Mouse (Mus musculus): ENCODE results near the gene Clmp.
"Not testable (repeated sequence)": the region's sequence is repeated elsewhere in the genome, so short reads cannot be mapped to it uniquely, and the experiment has no call there.

The Clmp gene

GRCm38 (mm10) chr9:40801614-40802532 is 116.1 kb downstream of the Clmp start:
- DNase-seq (ENCODE audit: low spot score in 2 of 2), result not testable (repeated sequence)

- DNase-seq (ENCODE audit: low spot score in 2 of 2), result not testable (repeated sequence)
Measured at GRCm38 (mm10) chr9:40802533-40802875, 116.7 kb downstream of the Clmp start.

- DNase-seq (ENCODE audit: low spot score in 2 of 2), result not testable (repeated sequence)
Measured at GRCm38 (mm10) chr9:40804576-40804975, 118.8 kb downstream of the Clmp start.

DNA sequence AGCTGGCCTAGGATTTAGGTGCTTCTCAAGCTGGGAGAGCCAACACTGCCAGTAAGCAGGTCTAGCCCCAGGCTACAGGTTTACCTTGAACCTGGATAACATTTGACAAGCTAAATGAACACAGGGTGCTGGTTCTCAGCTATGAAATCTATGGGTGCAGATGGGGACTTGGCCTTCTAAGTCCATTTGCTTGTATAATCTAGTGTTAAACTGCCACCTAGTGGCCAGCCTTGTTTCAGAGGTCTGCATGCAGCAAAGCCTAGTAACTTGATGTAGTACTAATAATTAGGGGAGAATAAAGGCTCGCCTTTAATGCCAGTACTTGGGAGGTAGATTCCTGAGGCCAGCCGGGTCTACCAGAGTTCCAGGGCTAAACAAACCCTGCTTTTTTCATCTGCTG is 119.5 kb downstream of the Clmp start:
- peak in 1 of 2 experiments; percentile 83 for DNase-seq (ENCODE audit: low spot score in 2 of 2)

DNA sequence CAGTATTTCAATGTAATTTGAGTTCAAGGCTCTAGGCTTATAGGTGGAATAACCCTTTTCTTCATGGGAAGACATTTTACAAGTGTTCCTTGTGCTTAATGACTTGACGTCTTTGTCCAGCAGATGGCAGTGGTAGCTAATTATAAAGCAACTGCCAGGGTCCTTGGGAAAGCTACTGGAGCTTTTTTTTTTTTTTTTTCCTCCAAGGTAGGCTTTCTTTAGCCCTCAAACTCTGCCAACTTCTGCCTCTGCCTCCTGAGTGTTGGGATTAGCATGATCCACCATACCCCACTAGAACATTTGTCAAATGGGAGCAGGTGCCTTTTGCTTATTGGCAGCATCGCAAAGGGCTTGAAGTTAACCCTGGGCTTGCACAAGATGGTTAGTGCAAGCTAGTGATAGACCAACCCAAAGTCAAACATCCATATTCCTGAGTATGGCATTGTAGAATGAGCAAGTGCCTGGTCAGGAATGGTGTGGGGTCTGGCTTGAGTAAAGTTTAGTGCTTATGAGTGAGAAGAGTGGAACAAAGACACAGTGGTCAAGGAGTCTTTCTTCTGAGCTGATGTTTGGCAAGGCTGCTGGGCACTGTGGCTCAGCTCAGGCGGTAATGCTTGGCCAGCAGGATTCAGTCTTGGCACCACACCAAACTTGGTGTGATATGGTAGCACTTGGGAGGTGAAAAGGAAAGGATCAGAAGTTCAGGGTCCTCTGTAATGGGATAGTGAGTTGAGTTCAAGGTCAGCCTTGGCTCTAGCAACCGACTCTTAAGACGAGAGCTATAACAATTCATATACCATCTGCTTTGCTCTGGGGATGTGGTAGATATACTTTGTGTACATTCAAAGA is 120.9 kb downstream of the Clmp start:
- DNase-seq (ENCODE audit: low spot score in 2 of 2), result no peak

- DNase-seq (ENCODE audit: low spot score in 2 of 2), result no peak
Measured at GRCm38 (mm10) chr9:40807289-40807920, 121.6 kb downstream of the Clmp start.

- no peak for DNase-seq (ENCODE audit: low spot score in 2 of 2)
Measured at GRCm38 (mm10) chr9:40808061-40808906, 122.5 kb downstream of the Clmp start.

DNA sequence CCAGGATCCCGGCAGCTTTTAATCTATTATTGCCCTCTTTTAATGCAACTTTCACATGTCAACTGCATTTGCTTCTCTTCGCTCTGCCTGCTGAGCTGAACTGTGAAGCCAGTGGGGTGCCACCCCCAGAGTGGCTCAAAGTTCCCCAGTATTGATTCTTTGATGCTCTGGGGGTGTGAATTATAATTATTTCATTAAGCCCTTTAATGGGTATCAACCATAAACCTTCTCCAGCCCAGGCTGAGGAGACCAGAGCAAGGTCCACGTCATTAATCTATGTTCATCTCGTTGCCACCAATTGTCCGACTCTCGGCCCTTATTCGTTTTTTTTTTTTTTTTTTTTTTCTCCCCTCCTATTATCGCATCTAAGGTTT is 123.1 kb downstream of the Clmp start:
- DNase-seq (ENCODE audit: low spot score in 2 of 2), result no peak

- no peak for DNase-seq (ENCODE audit: low spot score in 2 of 2)
Measured at GRCm38 (mm10) chr9:40811860-40812259, 126.1 kb downstream of the Clmp start.

DNA sequence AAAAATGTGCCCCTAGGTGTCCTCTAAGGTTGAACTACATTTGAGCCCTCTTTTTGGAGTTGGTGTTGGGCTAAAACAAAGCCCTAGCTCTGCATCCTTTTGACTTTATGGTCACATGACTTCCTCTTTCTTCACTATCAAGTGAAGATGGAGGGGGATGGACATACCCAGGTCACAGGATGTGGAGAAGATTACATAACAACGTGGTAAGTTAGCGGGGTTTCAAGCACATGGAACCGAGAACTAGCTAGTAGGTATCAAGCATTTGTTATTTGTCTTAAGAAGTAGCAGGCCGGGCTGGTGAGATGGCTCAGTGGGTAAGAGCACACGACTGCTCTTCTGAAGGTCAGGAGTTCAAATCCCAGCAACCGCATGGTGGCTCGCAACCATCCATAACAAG is 128.3 kb downstream of the Clmp start:
- DNase-seq (ENCODE audit: low spot score in 2 of 2), result no peak

GRCm38 (mm10) chr9:40817325-40818028 is 131.7 kb downstream of the Clmp start:
- no peak for DNase-seq (ENCODE audit: low spot score in 2 of 2)

- DNase-seq (ENCODE audit: low spot score in 2 of 2), result no peak
Measured at GRCm38 (mm10) chr9:40825601-40826000, 139.8 kb downstream of the Clmp start.

GRCm38 (mm10) chr9:40827366-40827765 is 141.6 kb downstream of the Clmp start:
- DNase-seq (ENCODE audit: low spot score in 2 of 2), result no peak

DNA sequence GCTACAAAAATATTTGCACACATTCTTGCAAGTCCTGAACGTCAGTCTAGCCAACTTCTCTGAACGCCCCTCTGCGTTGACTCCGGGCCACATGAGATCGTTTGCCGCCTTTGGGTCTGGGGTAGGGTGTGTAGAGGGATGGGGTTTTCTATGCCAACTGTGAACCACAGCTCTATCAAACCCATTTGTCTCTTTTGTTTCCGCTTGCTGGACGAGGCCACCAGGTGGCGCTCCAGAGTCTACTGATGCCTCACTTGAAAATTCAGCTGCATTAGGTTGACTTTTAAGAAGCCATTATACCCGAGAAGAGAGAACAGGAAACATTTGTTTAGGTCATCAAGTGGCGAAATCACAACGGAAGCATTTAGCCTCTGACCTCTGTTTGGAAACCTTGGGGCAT is 148.8 kb downstream of the Clmp start:
- peak; percentile 82 to 86 for DNase-seq (ENCODE audit: low spot score in 2 of 2)

Measured in frontal cortex, postnatal 36 days (tissue).